Mouse (Mus musculus) testis, adult 2 months (tissue): ENCODE results near the gene Phf1.

Experiments
- CTCF ChIP-seq: fragments of 200-500 bp; IDR thresholded peaks from 2 replicates; pipeline ENCODE4 v1.5.1; 2012; ENCODE audit warnings: low read depth, mild to moderate bottlenecking, inconsistent platforms, low read length, moderate library complexity; ENCODE audit not compliant: control insufficient read depth, insufficient read depth, insufficient replicate concordance
- POLR2A ChIP-seq: fragments of 200-500 bp; IDR thresholded peaks from 2 replicates; pipeline ENCODE4 v1.6.1; 2012; ENCODE audit warnings: low read depth, mild to moderate bottlenecking, inconsistent platforms, low read length, moderate library complexity; ENCODE audit not compliant: control insufficient read depth

DNA sequence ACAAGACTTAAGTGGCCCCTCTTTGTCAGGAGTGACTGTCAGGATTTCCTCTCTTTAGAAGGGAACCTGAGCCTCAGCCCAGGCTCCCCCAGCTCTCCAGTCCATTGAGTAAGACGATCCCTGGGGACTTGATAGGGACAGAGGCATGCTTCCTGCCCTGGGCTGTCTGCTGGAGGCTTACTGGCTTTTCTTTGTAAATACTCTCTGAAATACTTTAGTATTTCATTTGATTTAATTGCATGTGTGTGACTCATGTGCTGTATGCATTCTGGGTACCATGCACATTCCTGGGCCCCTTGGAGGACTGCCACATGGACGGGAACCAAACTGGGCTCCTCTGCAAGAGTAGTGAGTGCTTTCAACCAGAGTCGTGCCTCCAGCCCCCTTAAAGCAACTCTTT lies 44.9 kb upstream of the Phf1 start:
- TF ChIP-seq POLR2A (no peak), CTCF (no peak)
